Mouse (Mus musculus): ENCODE results near the gene Cacnb2.

- TF ChIP-seq CTCF (IDR thresholded peaks at IDR 0.05; ENCODE audit: low read depth) (no peak), EP300 (IDR thresholded peaks at IDR 0.05; ENCODE audit: low read depth) (no peak)
Measured at GRCm38 (mm10) chr2:14807650-14808347, 204.9 kb downstream of the Cacnb2 start.

All from liver, postnatal 0 days (tissue).